Mouse (Mus musculus) CH12.LX (cell line): ENCODE results near the gene Abi1. TPM values are rescaled to one million over a fixed set of nuclear protein-coding genes. Genes with fewer than 3 reads are reported as not detected.

ENCODE experiments used
- DNase-seq: peaks from one replicate; pipeline ENCODE4 v3.0.0-alpha.2; 2013; ENCODE audit errors: extremely low read depth
- H3K27ac ChIP-seq: 2 replicates; pipeline ENCODE4 v1.5.1; 2012; ENCODE audit warnings: low read depth, mild to moderate bottlenecking, control low read depth, moderate library complexity; ENCODE audit not compliant: insufficient read depth
- H3K27me3 ChIP-seq: replicated peaks from 2 replicates; pipeline ENCODE3; 2012; ENCODE audit warnings: inconsistent platforms
- H3K36me3 ChIP-seq, 2 experiments: replicated peaks in 1 of 2; 2 replicates each; pipeline versions ENCODE3 to v1.6.1; 2012; ENCODE audit warnings: inconsistent platforms in 1 of 2, low read length in 1 of 2, mild to moderate bottlenecking in 1 of 2, mixed read lengths in 1 of 2, moderate library complexity in 1 of 2; ENCODE audit not compliant: control insufficient read depth in 1 of 2, insufficient read depth in 1 of 2
- H3K4me1 ChIP-seq, 2 experiments: 2 replicates each; pipeline ENCODE4 v1.6.1; 2012; ENCODE audit warnings: inconsistent platforms in 1 of 2, moderate library complexity in 1 of 2; ENCODE audit not compliant: insufficient read depth in 2 of 2, control insufficient read depth in 1 of 2
- H3K4me2 ChIP-seq: 2 replicates; pipeline ENCODE4 v1.6.1; 2012; ENCODE audit warnings: low read depth, mild to moderate bottlenecking, control low read depth; ENCODE audit not compliant: poor library complexity, insufficient read depth, severe bottlenecking
- H3K4me3 ChIP-seq, 3 experiments: fragments of 150-350 bp in 1 of 3; sonication (generic) in 1 of 3; replicated peaks in 1 of 3; 2 replicates each; pipeline versions ENCODE3 to v1.5.1; 2011 to 2012; ENCODE audit warnings: low read depth in 2 of 3, low read length in 2 of 3, mild to moderate bottlenecking in 2 of 3, moderate library complexity in 2 of 3, control low read depth in 1 of 3, improper control_type of control experiment in 1 of 3, inconsistent platforms in 1 of 3, mixed read lengths in 1 of 3; ENCODE audit not compliant: poor library complexity in 1 of 3
- H3K79me2 ChIP-seq: replicated peaks from 2 replicates; pipeline ENCODE4 v1.6.1; 2012; ENCODE audit warnings: mild to moderate bottlenecking, moderate library complexity; ENCODE audit not compliant: control insufficient read depth, poor library complexity, insufficient read depth, severe bottlenecking; ENCODE audit errors: extremely low read depth
- H3K9ac ChIP-seq: 2 replicates; pipeline ENCODE4 v1.6.1; 2012; ENCODE audit warnings: low read depth, mild to moderate bottlenecking, control low read depth, moderate library complexity; ENCODE audit not compliant: insufficient read depth
- H3K9me3 ChIP-seq: replicated peaks from 2 replicates; pipeline ENCODE3; 2012; ENCODE audit warnings: low read length, inconsistent platforms, mixed read lengths
- BHLHE40 ChIP-seq: IDR thresholded peaks from 2 replicates; pipeline ENCODE4 v1.6.1; 2011; ENCODE audit warnings: mild to moderate bottlenecking, low read depth, low read length, improper control_type of control experiment
- CHD1 ChIP-seq: IDR thresholded peaks from 2 replicates; pipeline ENCODE4 v1.6.1; 2012; ENCODE audit warnings: low read depth, low read length, improper control_type of control experiment, inconsistent platforms
- E2F4 ChIP-seq: IDR thresholded peaks from 2 replicates; pipeline ENCODE4 v1.6.1; 2011; ENCODE audit warnings: low read depth, low read length, improper control_type of control experiment; ENCODE audit not compliant: insufficient replicate concordance
- ELF1 ChIP-seq: IDR thresholded peaks from 2 replicates; pipeline ENCODE4 v1.6.1; 2014; ENCODE audit warnings: low read depth, mild to moderate bottlenecking, inconsistent platforms, low read length, improper control_type of control experiment
- EP300 ChIP-seq: IDR thresholded peaks from 2 replicates; pipeline ENCODE4 v1.6.1; 2011; ENCODE audit warnings: low read length, improper control_type of control experiment
- ETS1 ChIP-seq: conservative IDR thresholded peaks from 2 replicates; pipeline ENCODE4 v1.6.1; 2012; ENCODE audit warnings: low read depth, mild to moderate bottlenecking, inconsistent platforms, low read length, improper control_type of control experiment, moderate library complexity
- GABPA ChIP-seq: IDR thresholded peaks from 2 replicates; pipeline ENCODE4 v1.6.1; 2012; ENCODE audit warnings: low read depth, low read length, improper control_type of control experiment, inconsistent platforms; ENCODE audit not compliant: insufficient replicate concordance
- HCFC1 ChIP-seq: IDR thresholded peaks from 2 replicates; pipeline ENCODE4 v1.6.1; 2012; ENCODE audit warnings: low read depth, mild to moderate bottlenecking, inconsistent platforms, low read length, improper control_type of control experiment
- IRF4 ChIP-seq: IDR thresholded peaks from 2 replicates; pipeline ENCODE4 v1.6.1; 2014; ENCODE audit warnings: low read depth, mild to moderate bottlenecking, inconsistent platforms, low read length, improper control_type of control experiment
- JUN ChIP-seq: IDR thresholded peaks from 2 replicates; pipeline ENCODE4 v1.6.1; 2011; ENCODE audit warnings: low read depth, mild to moderate bottlenecking, low read length, improper control_type of control experiment, moderate library complexity; ENCODE audit not compliant: insufficient read depth
- MAFK ChIP-seq: IDR thresholded peaks from 2 replicates; pipeline ENCODE4 v1.6.1; 2011; ENCODE audit warnings: low read length, improper control_type of control experiment; ENCODE audit not compliant: insufficient replicate concordance
- MAX ChIP-seq: IDR thresholded peaks from 2 replicates; pipeline ENCODE4 v1.6.1; 2011; ENCODE audit warnings: low read length, improper control_type of control experiment
- MAZ ChIP-seq: IDR thresholded peaks from 2 replicates; pipeline ENCODE4 v1.6.1; 2012; ENCODE audit warnings: low read depth, mild to moderate bottlenecking, inconsistent platforms, low read length, improper control_type of control experiment, moderate library complexity
- MEF2A ChIP-seq: IDR thresholded peaks from 2 replicates; pipeline ENCODE4 v1.6.1; 2014; ENCODE audit warnings: low read depth, mild to moderate bottlenecking, inconsistent platforms, low read length, improper control_type of control experiment, borderline replicate concordance
- MYC ChIP-seq: IDR thresholded peaks from 2 replicates; pipeline ENCODE4 v1.6.1; 2011; ENCODE audit warnings: low read depth, mild to moderate bottlenecking, improper control_type of control experiment, low read length
- NRF1 ChIP-seq: IDR thresholded peaks from 2 replicates; pipeline ENCODE4 v1.6.1; 2014; ENCODE audit warnings: low read depth, mild to moderate bottlenecking, inconsistent platforms, low read length, improper control_type of control experiment, moderate library complexity
- PAX5 ChIP-seq: IDR thresholded peaks from 2 replicates; pipeline ENCODE4 v1.6.1; 2012; ENCODE audit warnings: low read length, inconsistent platforms, mixed read lengths
- POLR2AphosphoS2 ChIP-seq: IDR thresholded peaks from 2 replicates; pipeline ENCODE4 v1.6.1; 2011; ENCODE audit warnings: low read depth, low read length, improper control_type of control experiment
- RAD21 ChIP-seq: IDR thresholded peaks from 2 replicates; pipeline ENCODE4 v1.6.1; 2011; ENCODE audit warnings: low read depth, mild to moderate bottlenecking, low read length, improper control_type of control experiment, moderate library complexity
- RCOR1 ChIP-seq: conservative IDR thresholded peaks from 2 replicates; pipeline ENCODE4 v1.6.1; 2012; ENCODE audit warnings: low read depth, mild to moderate bottlenecking, inconsistent platforms, low read length, improper control_type of control experiment
- SMC3 ChIP-seq: IDR thresholded peaks from 2 replicates; pipeline ENCODE4 v1.6.1; 2011; ENCODE audit warnings: low read depth, low read length, improper control_type of control experiment
- TBP ChIP-seq: conservative IDR thresholded peaks from 2 replicates; pipeline ENCODE4 v1.6.1; 2011; ENCODE audit warnings: low read depth, low read length, improper control_type of control experiment
- TCF12 ChIP-seq: IDR thresholded peaks from 2 replicates; pipeline ENCODE4 v1.6.1; 2014; ENCODE audit warnings: low read depth, mild to moderate bottlenecking, inconsistent platforms, low read length, improper control_type of control experiment
- USF1 ChIP-seq: IDR thresholded peaks from 2 replicates; pipeline ENCODE4 v1.6.1; 2014; ENCODE audit warnings: low read depth, mild to moderate bottlenecking, inconsistent platforms, low read length, improper control_type of control experiment
- ZKSCAN1 ChIP-seq: IDR thresholded peaks from 2 replicates; pipeline ENCODE4 v1.6.1; 2012; ENCODE audit warnings: low read depth, inconsistent platforms, low read length, improper control_type of control experiment, borderline replicate concordance
- ZMIZ1 ChIP-seq: IDR thresholded peaks from 2 replicates; pipeline ENCODE4 v1.6.1; 2012; ENCODE audit warnings: low read depth, mild to moderate bottlenecking, inconsistent platforms, low read length, improper control_type of control experiment
- ZNF384 ChIP-seq: IDR thresholded peaks from 2 replicates; pipeline ENCODE4 v1.6.1; 2012; ENCODE audit warnings: low read depth, low read length, improper control_type of control experiment, inconsistent platforms
- dilution Hi-C: fragments of 300-500 bp; cut with MboI; formaldehyde crosslinking; loops from 2 replicates; pipeline ENCODE4 v1.14.3; 2020; ENCODE audit warnings: low sequenced_read_pairs; ENCODE audit not compliant: extremely low pct_unique_long_range_greater_than_20kb, extremely low pct_ligation_motif_present
- in situ Hi-C: fragments of 300-500 bp; cut with MboI; formaldehyde crosslinking; loops from 3 replicates; pipeline ENCODE4 v1.14.3; 2019; ENCODE audit warnings: low sequenced_read_pairs, low pct_ligation_motif_present, low pct_unique_long_range_greater_than_20kb, mixed read lengths
- polyA plus RNA-seq: library from polyadenylated mRNA; unstranded; fragments of >175 nt; gene quantifications from 2 replicates; pipeline ENCODE4 v1.2.1, GENCODE M21; 2012; ENCODE audit warnings: low read depth; ENCODE audit not compliant: insufficient read length
- total RNA-seq, 2 experiments: library from RNA; depleted of rRNA; stranded (reverse); fragments of 300-350 nt in 1 of 2; fragments of >200 nt in 1 of 2; gene quantifications; 2 replicates each; pipeline ENCODE4 v1.2.3; 2012 to 2014

Abi1 gene
- total and polyA plus RNA-seq, 3 experiments = 45.7 to 104 (median 74.6) TPM

DNA sequence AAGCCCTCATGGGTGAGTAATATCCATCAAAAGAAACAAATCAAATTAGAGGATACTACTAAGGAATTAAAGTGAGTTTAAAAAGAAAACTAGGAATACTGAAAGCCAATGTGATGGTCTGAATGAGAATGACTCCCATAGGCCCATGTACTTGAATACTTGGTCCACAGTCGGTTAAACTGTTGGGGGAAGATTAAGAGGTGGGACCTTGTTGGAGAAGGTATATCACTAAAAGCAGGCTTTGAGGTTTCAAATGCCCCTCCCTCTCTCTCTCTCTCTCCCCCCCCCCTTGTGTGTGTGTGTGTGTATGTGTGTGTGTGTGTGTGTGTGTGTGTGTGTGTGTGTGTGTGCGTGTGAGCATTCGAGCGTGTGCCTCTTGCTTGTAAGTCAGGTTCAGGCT lies 9.4 kb downstream of the Abi1 start:
- dilution Hi-C loops = no loop called here

GRCm38 (mm10) chr2:23028826-23029225 lies 11.2 kb downstream of the Abi1 start:
- no peak for TF ChIP-seq MYC
- no peak for TF ChIP-seq ZKSCAN1
- TF ChIP-seq MAZ = no peak
- TF ChIP-seq SMC3 = no peak
- no peak for TF ChIP-seq ELF1
- no peak for TF ChIP-seq IRF4
- TF ChIP-seq EP300 = no peak
- no peak for TF ChIP-seq JUN
- no peak for TF ChIP-seq TCF12
- no peak for TF ChIP-seq ETS1
- no peak for TF ChIP-seq RAD21
- no peak for TF ChIP-seq POLR2AphosphoS2
- TF ChIP-seq, all 38 proteins: peak for 0
- no peaks in the 10 kb centered on the region for H3K9me3 ChIP-seq
- dilution Hi-C loops (no loop called here), in situ Hi-C loops (no loop called here)
- no peak for DNase-seq
- H3K27ac ChIP-seq = no peak overlapping the region
- no peak overlapping the region for H3K9ac ChIP-seq
- H3K27me3 ChIP-seq = no peaks in the 10 kb centered on the region
- no peak overlapping the region for H3K4me3 ChIP-seq
- H3K4me1 ChIP-seq = peaks cover 3 to 10% of the 10 kb centered on the region in 2 experiments; a peak in 2 of 4 replicates
- peaks cover 9 to 61% of the 10 kb centered on the region in 2 experiments for H3K36me3 ChIP-seq
- peaks cover 56% of the 10 kb centered on the region for H3K79me2 ChIP-seq
- H3K4me2 ChIP-seq = no peak overlapping the region

More for the DNA sequence above, 9.4 kb downstream of the Abi1 start:
- no peak overlapping the region for H3K27ac ChIP-seq
- no peak for TF ChIP-seq TBP
- TF ChIP-seq RAD21 = no peak
- no peak for TF ChIP-seq ZKSCAN1
- no peak for TF ChIP-seq CHD1
- no peak for TF ChIP-seq ZNF384
- no peak for TF ChIP-seq RCOR1
- no peak for TF ChIP-seq MAFK
- TF ChIP-seq BHLHE40 = no peak
- TF ChIP-seq MYC = no peak
- TF ChIP-seq GABPA = no peak
- no peak for TF ChIP-seq IRF4
- no peak for TF ChIP-seq ELF1
- TF ChIP-seq MAX = no peak
- TF ChIP-seq HCFC1 = no peak
- TF ChIP-seq USF1 = no peak
- TF ChIP-seq ZMIZ1 = no peak
- no peak for TF ChIP-seq NRF1
- no peak for TF ChIP-seq E2F4
- TF ChIP-seq PAX5 = no peak
- TF ChIP-seq MEF2A = no peak
- H3K9ac ChIP-seq = no peak overlapping the region
- H3K4me3 ChIP-seq = no peak overlapping the region
- peaks cover 3% of the 10 kb centered on the region in 2 experiments; a peak in 1 of 4 replicates for H3K4me1 ChIP-seq
- no peaks in the 10 kb centered on the region for H3K9me3 ChIP-seq
- H3K79me2 ChIP-seq = peaks cover 63% of the 10 kb centered on the region
- no peaks in the 10 kb centered on the region for H3K27me3 ChIP-seq
- peaks cover 9 to 62% of the 10 kb centered on the region in 2 experiments for H3K36me3 ChIP-seq
- H3K4me2 ChIP-seq = no peak overlapping the region
- DNase-seq = no peak
- in situ Hi-C loops = no loop called here
